Mouse (Mus musculus) frontal cortex, postnatal 25 days (tissue): ENCODE measurements around the gene Scgb2b27.
"Not testable (repeated sequence)": the region's sequence is repeated elsewhere in the genome, so short reads cannot be mapped to it uniquely, and the experiment has no call there.

Experiments used
- DNase-seq, 2 experiments: peaks; one replicate each; pipeline ENCODE4 v3.0.0; 2022; ENCODE audit warnings: low spot score in 2 of 2

Gene Scgb2b27

GRCm38 (mm10) chr7:34013842-34014241, at the start of gene Scgb2b27:
Gene Scgb2b27, minus strand, starts transcription at chr7:34013942.
- DNase-seq: no peak

GRCm38 (mm10) chr7:34036076-34036815, 22.5 kb upstream of the Scgb2b27 start:
- not testable (repeated sequence) for DNase-seq

GRCm38 (mm10) chr7:34034579-34034978, 20.8 kb upstream of the Scgb2b27 start:
- DNase-seq: not testable (repeated sequence)

- no peak for DNase-seq
Measured at GRCm38 (mm10) chr7:34030026-34030425, 16.3 kb upstream of the Scgb2b27 start.

GRCm38 (mm10) chr7:34027202-34027601, 13.5 kb upstream of the Scgb2b27 start:
- DNase-seq: not testable (repeated sequence)

GRCm38 (mm10) chr7:34025641-34026040, 11.9 kb upstream of the Scgb2b27 start:
- DNase-seq: no peak

GRCm38 (mm10) chr7:34021183-34021582, 7.4 kb upstream of the Scgb2b27 start, which contains the start of gene Scgb1b27:
Gene Scgb1b27, plus strand, starts transcription at chr7:34021483.
- DNase-seq: not testable (repeated sequence)

- peak in 1 of 2 experiments; percentile 2 for DNase-seq
Measured at GRCm38 (mm10) chr7:33982281-33982680, 31.5 kb downstream of the Scgb2b27 start.
